ENCODE assay signal across 17 mouse cellular contexts in the genomic region with DNA sequence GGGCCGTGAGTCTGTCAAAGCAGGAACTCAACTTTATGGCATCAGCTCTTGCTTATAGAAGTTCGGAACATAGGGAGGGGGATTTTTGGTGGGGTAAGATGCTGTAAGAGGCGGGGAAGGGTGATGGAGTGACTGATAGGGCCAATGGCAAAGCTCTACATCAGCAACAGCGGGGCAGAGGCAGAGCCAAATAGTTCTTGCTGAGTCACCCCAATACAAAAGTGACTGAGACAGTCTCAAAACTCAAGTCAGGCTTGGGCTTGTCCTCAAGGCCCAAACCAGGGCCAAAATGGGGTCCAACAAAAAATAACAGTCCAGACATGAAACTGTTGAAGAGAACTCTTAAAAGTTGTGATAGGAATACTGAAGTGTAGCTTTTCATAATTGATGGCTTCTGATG. TPM values are rescaled to one million over a fixed set of nuclear protein-coding genes. Genes with fewer than 3 reads are reported as not detected.
"Had no signal": no experiment of that assay in that cellular context is flagged by ENCODE, and none has a peak within 500 bp of the region (broad histone marks: within the 10 kb centered on the region; RNA-seq: fewer than 3 reads in every experiment).

No protein-coding gene starts in this region.

- H3K4me2 ChIP-seq: liver, embryonic 15.5 days; lung, embryonic 15.5 days; midbrain, embryonic 11.5 days had no signal

- H3K27me3 ChIP-seq: liver, embryonic 15.5 days; lung, embryonic 15.5 days had no signal

- H3K9ac ChIP-seq: liver, embryonic 15.5 days; lung, embryonic 15.5 days had no signal

- H3K4me3 ChIP-seq: layer of hippocampus, adult 2 months; liver, embryonic 15.5 days; lung, embryonic 15.5 days had no signal

- H3K36me3 ChIP-seq: liver, embryonic 15.5 days; lung, embryonic 15.5 days had no signal

- H3K9me3 ChIP-seq: liver, embryonic 15.5 days; lung, embryonic 15.5 days had no signal

- H3K27ac ChIP-seq: kidney, postnatal 0 days; layer of hippocampus, adult 2 months; liver, embryonic 15.5 days; lung, embryonic 15.5 days; stomach, postnatal 0 days had no signal

- DNase-seq: kidney, postnatal 25 days; layer of hippocampus, adult 9-11 months; lung, adult 18-20 months; lung, postnatal 10 days; lung, postnatal 36 days; midbrain, embryonic 14.5 days; right cerebral cortex, postnatal 14 days; right cerebral cortex, postnatal 4 days; thymus, adult 2 months; thymus, postnatal 25 days had no signal

RNA-seq across cellular contexts. Expression of a gene that starts 40.2 kb away (rescaled TPM):
- total RNA-seq: megakaryocyte-erythroid progenitor cell, adult 5-6 weeks had no signal
